Mouse (Mus musculus) limb, embryonic 13.5 days (tissue): ENCODE data around the gene Epb41l4b. TPM values are rescaled to one million over a fixed set of nuclear protein-coding genes. Genes with fewer than 3 reads are reported as not detected.

ENCODE experiments used
- ATAC-seq: fragments of 200-750 bp; cut with Nextera tagmentation; 2 replicates; pipeline ENCODE4 v1.8.0; 2017; ENCODE audit warnings: low read depth, moderate number of reproducible peaks, moderate TSS enrichment; ENCODE audit not compliant: low FRiP score
- H3K27ac ChIP-seq: fragments of 300-500 bp; sonication (generic); 2 replicates; pipeline ENCODE4 v1.5.1; 2015; ENCODE audit warnings: inconsistent platforms, mild to moderate bottlenecking, moderate library complexity
- H3K27me3 ChIP-seq: fragments of 300-500 bp; sonication (generic); 2 replicates; pipeline ENCODE4 v1.6.1; 2015; ENCODE audit warnings: mild to moderate bottlenecking, inconsistent platforms
- H3K36me3 ChIP-seq: fragments of 300-500 bp; sonication (generic); 2 replicates; pipeline ENCODE4 v1.6.1; 2015; ENCODE audit warnings: inconsistent platforms, mild to moderate bottlenecking, moderate library complexity
- H3K4me1 ChIP-seq: fragments of 300-500 bp; sonication (generic); 2 replicates; pipeline ENCODE4 v1.6.1; 2015; ENCODE audit warnings: inconsistent platforms
- H3K4me2 ChIP-seq: fragments of 300-500 bp; sonication (generic); replicated peaks from 2 replicates; pipeline ENCODE4 v1.6.1; 2015; ENCODE audit warnings: inconsistent platforms, mild to moderate bottlenecking, moderate library complexity
- H3K4me3 ChIP-seq: fragments of 300-500 bp; sonication (generic); 2 replicates; pipeline ENCODE4 v1.5.1; 2015; ENCODE audit warnings: moderate library complexity, mild to moderate bottlenecking, inconsistent platforms
- H3K9ac ChIP-seq: fragments of 300-500 bp; sonication (generic); 2 replicates; pipeline ENCODE4 v1.6.1; 2015; ENCODE audit warnings: mild to moderate bottlenecking, inconsistent platforms
- H3K9me3 ChIP-seq: fragments of 300-500 bp; sonication (generic); 2 replicates; pipeline ENCODE4 v1.6.1; 2016; ENCODE audit warnings: inconsistent platforms
- WGBS: fragments of 180-500 bp; shearing (Covaris S2); methylation state at CpG from one replicate; pipeline ENCODE4 v1.1.7; 2015; 5-methylcytosine and 5-hydroxymethylcytosine counted together
- polyA plus RNA-seq: library from polyadenylated mRNA; unstranded; fragments of >200 nt; fragmentation: Nextera tagmentation; extraction: Ambion mirVana; gene quantifications from 2 replicates; pipeline ENCODE4 v1.2.1, GENCODE M21; 2015

Epb41l4b gene
- polyA plus RNA-seq, 1 experiment from 2014 or later: 1.8 TPM

DNA sequence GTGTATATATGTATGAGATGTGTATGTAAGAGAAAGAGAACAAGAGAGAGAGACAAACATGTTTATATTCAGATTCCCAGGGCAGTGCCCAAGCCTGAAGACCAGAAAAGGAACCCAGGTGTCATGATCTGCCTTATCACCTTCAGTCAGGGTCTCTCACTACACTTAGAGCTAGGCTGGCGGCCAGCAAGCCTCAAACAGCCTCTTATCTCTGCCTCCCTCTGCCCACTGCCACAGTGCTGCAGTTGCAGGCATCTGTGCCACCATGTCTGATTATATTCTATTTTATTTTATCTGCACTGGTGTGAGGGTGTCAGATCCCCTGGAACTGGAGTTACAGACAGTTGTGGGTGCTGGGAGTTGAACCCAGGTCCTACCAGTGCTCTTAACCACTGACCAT lies 25.0 kb upstream of the Epb41l4b start:
- Histone ChIP-seq H3K4me1 (peaks cover 27% of the 10 kb centered on the region), H3K36me3 (no peaks in the 10 kb centered on the region), H3K9ac (no peak overlapping the region), H3K27me3 (no peaks in the 10 kb centered on the region), H3K9me3 (no peaks in the 10 kb centered on the region), H3K27ac (no peak overlapping the region), H3K4me2 (no peak overlapping the region), H3K4me3 (no peak overlapping the region)
- ATAC-seq: no peak
- 85% methylated on average over 1 of the region's 1 CpGs for WGBS

DNA sequence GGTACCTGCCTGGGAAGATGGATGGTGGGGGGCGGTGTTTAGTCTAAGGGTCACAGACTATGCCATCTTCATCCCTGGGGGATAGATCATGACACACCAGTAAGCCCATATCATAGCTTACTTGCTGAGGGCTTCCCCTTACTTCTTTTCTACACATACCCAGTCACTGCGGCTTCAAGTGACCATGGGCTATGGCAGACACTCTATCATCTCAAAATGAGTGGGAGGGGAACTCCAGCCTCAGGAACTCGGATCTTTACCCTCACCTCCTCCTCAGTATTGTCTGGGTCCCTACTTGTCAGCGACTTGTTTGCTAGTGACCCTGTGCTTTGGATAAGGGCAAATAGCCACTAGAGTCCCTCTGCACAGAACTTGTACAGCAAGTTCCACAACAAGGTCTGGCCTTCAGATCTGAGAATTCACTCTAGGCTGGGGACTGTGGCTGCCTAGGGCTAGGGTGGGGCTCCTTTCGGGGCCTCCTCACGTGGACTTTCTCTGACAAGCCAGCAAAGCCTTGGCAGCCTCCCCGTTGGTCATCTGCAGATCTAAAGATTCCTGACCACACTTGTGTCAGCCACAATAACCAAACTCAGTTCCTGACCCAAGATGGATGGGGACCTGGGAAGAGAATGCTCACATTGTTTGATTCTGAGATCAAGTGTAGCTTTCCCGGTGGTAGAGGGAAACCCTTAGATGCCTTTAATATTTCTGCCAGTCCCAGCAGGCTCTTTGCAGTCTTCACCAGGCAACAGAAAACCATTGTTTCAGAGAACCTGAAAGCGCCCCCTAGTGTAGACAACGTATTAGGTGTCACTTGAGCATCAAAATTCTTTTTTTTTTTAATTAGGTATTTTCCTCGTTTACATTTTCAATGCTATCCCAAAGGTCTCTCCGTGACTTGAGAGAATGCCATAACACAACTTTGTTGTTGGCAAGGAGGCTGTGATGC lies 24.0 kb upstream of the Epb41l4b start:
- peaks cover 20% of the 10 kb centered on the region for H3K4me1 ChIP-seq
- no peak for ATAC-seq
- no peaks in the 10 kb centered on the region for H3K27me3 ChIP-seq
- H3K27ac ChIP-seq: no peak overlapping the region; the same call in 1 of the 2 replicates
- H3K36me3 ChIP-seq: no peaks in the 10 kb centered on the region
- no peak overlapping the region for H3K4me3 ChIP-seq
- no peak overlapping the region for H3K9ac ChIP-seq
- WGBS: 50% methylated on average over 12 of the region's 12 CpGs
- no peak overlapping the region for H3K4me2 ChIP-seq
- no peaks in the 10 kb centered on the region for H3K9me3 ChIP-seq

DNA sequence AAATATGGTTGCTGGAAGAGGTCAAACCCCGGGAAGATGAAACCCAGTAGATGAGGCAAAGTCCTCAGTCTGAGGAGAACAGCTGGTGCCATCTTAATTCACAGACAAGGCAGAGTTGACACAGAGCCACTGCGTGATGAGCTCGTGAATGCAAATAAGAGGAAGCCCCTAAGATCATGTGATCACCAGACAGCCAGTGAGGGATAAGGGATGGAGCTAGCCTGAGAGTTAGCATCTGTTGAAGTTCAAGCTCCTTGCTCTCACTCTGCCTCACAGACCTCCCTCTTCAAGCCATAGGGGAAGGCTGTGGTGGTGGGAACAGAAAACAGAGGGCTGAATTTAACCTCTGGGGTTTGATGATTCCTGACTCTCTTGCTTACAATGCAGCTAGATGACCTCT lies 22.4 kb upstream of the Epb41l4b start:
- Histone ChIP-seq H3K36me3 (no peaks in the 10 kb centered on the region), H3K4me2 (no peak overlapping the region), H3K9me3 (no peaks in the 10 kb centered on the region), H3K27ac (no peak overlapping the region), H3K9ac (no peak overlapping the region), H3K4me1 (peaks cover 17% of the 10 kb centered on the region), H3K4me3 (no peak overlapping the region), H3K27me3 (no peaks in the 10 kb centered on the region)
- ATAC-seq: no peak
- WGBS: 62% methylated on average over 3 of the region's 3 CpGs

DNA sequence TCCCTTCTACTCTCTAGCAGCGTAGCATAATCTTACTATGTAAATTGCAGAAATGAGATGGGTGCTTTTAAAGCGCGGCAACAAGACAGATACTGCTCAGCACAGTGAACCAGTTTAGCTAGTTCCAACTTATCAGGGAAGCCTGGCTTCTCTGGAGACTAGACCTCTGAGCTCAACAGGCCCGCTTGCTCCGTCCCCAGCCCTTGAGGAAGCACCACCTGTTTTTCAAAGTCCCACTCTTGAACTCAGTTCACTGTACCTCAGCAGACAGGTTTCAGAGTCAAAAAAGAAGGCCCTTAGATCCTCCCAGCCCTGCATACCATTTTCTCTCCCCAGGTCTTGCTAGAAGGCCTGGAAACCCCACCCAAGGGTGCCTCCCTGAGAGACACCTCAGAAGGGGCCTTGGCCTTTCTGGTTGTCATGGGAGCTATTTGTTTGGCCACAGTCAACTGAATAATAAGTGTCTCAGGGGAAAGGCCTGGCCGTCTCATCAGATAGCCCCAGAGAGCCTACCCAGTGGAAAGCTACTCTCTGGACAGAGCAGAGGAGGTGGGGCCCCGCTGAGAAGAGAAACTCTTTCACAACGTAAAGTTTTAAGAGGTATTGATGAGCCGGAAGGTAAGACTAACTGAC lies 21.5 kb upstream of the Epb41l4b start:
- Histone ChIP-seq H3K4me3 (no peak overlapping the region), H3K9ac (no peak overlapping the region), H3K27ac (no peak overlapping the region), H3K4me2 (no peak overlapping the region), H3K9me3 (no peaks in the 10 kb centered on the region), H3K4me1 (peaks cover 17% of the 10 kb centered on the region), H3K27me3 (no peaks in the 10 kb centered on the region), H3K36me3 (no peaks in the 10 kb centered on the region)
- no peak for ATAC-seq
- 85% methylated on average over 9 of the region's 9 CpGs for WGBS

DNA sequence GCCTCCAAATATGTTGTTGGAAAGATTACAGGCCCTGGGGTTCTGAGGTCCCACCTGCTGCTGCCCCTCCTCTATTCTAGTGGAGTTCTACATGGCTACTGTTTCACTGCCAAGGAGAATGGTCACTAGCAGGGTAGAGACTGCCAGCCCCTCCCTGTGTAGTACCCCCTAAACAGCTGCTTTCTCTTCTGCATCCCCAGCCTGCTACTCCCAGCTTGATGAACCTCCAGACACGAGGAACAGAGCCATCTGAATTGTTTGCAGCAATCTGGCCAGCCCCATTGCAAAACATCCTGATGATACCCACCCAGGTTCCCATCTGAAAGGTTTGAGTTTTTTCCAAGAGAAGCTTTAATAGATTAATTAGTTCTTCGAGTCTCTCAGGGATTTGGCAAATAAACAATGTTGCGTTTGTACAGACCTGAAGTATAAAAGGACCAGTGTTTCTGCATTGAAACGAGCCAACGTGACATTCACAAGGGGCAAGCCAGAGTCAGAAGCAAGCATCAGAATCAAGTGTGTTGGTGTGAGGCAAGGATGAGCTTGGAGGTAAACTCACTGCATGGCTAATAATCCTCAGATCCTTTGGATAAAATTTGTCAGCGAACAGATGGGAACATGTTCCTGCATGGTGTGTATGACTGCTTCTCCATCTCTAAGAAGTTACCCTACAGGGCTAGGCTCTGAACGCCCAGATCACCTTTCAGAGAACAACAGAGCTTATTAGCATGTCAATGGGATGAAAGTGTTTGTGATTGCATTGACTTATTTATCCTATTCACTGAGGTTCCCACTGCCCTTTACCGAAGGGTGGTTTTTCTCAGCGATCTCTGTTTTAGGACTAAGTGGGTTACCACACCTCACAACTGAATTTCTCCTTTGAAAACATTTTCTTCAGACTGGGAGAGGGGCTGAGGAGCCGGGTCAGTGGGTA lies 19.8 kb upstream of the Epb41l4b start:
- 40% methylated on average over 10 of the region's 10 CpGs for WGBS
- ATAC-seq: no peak

DNA sequence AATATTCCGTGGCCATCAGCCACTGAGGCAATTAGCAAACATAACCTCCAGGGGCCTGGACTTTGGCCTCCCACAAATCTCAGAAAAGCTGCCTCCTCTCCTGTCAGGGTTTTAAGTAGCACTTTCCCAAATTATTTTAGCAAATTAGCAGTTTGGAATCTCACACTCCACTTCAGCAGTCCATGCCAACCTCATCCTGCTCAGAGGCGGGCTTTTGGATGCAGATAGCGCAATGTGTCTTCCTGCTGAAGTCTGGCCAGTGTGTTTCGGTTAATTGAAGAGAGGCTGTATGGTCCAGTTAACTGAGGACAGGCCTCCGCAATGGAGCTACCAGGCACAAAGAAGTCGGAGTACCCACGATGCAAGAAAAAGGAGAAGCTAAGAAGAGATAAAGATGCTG lies 17.3 kb upstream of the Epb41l4b start:
- H3K36me3 ChIP-seq: no peaks in the 10 kb centered on the region
- H3K27me3 ChIP-seq: no peaks in the 10 kb centered on the region
- no peak overlapping the region for H3K9ac ChIP-seq
- H3K4me1 ChIP-seq: peaks cover 16% of the 10 kb centered on the region
- 75% methylated on average over 7 of the region's 7 CpGs for WGBS
- H3K4me2 ChIP-seq: no peak overlapping the region
- no peaks in the 10 kb centered on the region for H3K9me3 ChIP-seq
- no peak overlapping the region for H3K4me3 ChIP-seq
- no peak for ATAC-seq
- H3K27ac ChIP-seq: no peak overlapping the region

More for the DNA sequence above, 19.8 kb upstream of the Epb41l4b start:
- Histone ChIP-seq H3K27ac (no peak overlapping the region; the same call in 1 of the 2 replicates), H3K4me2 (no peak overlapping the region), H3K27me3 (no peaks in the 10 kb centered on the region), H3K4me3 (no peak overlapping the region), H3K4me1 (peaks cover 17% of the 10 kb centered on the region), H3K9me3 (no peaks in the 10 kb centered on the region), H3K36me3 (no peaks in the 10 kb centered on the region), H3K9ac (no peak overlapping the region)

DNA sequence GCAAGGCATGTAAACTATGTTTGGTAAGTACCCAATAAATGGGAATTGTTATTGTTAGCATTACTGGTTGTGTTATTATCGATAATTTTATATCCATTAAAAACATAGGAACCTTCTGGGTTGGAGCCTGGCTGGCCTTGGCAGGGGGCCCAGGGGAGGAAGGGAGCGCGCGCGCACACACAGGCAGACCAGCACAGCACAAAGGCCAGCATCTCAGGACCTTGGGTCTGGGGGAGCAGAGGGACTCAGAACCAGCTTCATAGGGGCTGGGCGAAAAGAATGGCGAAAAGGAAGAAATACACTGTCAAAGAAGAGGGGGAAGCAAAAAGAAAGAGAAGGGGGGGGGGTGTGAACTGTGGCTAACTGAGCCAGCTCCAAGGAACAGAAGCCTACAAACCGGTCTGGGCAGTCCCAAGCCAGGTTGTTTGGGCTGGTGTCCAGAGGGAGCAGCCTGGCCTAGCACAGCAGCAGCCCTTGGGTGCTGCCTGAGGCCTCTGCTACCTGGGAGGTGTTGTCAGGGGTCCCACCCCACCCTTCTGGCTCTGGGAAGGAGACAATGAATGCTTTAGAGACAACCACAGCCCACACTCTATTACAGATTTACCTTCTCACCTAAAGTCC lies 13.4 kb upstream of the Epb41l4b start:
- no peaks in the 10 kb centered on the region for H3K36me3 ChIP-seq
- H3K27me3 ChIP-seq: no peaks in the 10 kb centered on the region
- 58% methylated on average over 8 of the region's 8 CpGs for WGBS
- ATAC-seq: no peak
- H3K9me3 ChIP-seq: no peaks in the 10 kb centered on the region
- H3K4me1 ChIP-seq: peaks cover 24% of the 10 kb centered on the region
- H3K27ac ChIP-seq: no peak overlapping the region
- no peak overlapping the region for H3K4me3 ChIP-seq
- no peak overlapping the region for H3K9ac ChIP-seq
- no peak overlapping the region for H3K4me2 ChIP-seq

DNA sequence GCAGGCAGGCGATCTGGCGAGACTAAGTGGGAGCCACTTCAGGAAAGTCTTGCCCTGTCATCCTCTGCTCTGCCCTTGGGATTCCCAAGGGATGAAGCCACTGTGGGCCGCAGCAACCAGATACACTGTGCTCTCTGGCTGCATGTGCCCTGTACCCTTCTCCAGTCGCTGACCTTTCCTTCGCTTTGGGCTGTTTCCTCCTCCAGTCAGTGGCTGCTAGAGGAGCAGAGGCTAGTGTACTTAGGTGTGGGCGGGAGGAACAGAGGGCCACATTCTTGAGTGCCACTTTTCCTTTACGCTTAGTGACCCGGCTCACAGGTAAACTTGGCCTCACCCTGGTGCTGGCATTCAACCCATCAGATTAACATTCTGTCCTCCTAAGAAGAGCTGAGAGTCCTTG lies 10.6 kb upstream of the Epb41l4b start:
- Histone ChIP-seq H3K4me3 (peak overlapping the region; percentile 5; the same call in 1 of the 2 replicates), H3K4me2 (peak overlapping the region; percentile 41), H3K9me3 (no peaks in the 10 kb centered on the region), H3K36me3 (no peaks in the 10 kb centered on the region), H3K27me3 (no peaks in the 10 kb centered on the region), H3K27ac (peak overlapping the region; percentile 55; the same call in 1 of the 2 replicates), H3K9ac (0 out of 2 replicates have a peak overlapping the region, but pooled peaks have one; percentile 39), H3K4me1 (peaks cover 24% of the 10 kb centered on the region)
- 41% methylated on average over 8 of the region's 8 CpGs for WGBS
- no peak for ATAC-seq

DNA sequence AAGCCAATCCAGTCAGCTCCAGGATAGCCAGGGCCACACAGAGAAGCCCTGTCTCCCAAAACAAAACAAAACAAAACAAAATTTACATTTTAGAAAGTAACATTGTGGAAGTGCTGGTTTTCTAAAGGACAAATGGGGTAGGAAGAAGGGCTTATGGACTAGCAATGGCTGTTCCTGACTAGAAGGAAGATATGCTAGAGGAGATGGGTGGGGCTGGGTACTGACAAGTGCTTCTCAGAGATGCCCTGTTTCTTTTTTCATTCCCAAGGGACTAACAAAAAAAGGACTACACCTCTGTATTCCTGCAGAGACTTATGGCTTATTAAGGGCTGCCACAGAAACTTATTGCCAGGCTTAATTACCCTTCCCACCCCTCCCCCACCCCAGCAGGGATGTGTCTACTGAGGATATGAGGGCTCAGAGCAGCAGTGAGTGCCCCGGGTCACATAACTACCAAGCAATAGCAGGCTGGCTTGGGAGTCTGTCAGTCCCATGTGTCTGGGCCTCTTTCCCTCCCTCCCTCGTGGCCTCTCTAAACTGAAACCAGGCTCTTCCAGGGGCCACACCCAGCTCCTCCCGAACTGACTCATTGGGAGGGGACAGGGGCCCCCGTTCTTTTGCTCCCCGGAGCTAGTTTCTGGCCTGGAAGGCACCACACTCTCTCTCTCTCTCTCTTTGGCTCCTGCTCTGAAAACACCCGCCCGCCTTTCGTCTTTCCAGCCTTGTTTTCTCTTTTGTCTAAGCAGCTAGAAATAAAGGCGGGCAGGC lies 10.0 kb upstream of the Epb41l4b start:
- Histone ChIP-seq H3K4me2 (peak overlapping the region; percentile 41), H3K27me3 (no peaks in the 10 kb centered on the region), H3K9ac (0 out of 2 replicates have a peak overlapping the region, but pooled peaks have one; percentile 39), H3K9me3 (no peaks in the 10 kb centered on the region), H3K27ac (0 out of 2 replicates have a peak overlapping the region, but pooled peaks have one; percentile 55), H3K4me1 (peaks cover 24% of the 10 kb centered on the region), H3K4me3 (peak overlapping the region; percentile 5; the same call in 1 of the 2 replicates), H3K36me3 (no peaks in the 10 kb centered on the region)
- WGBS: 9% methylated on average over 9 of the region's 9 CpGs
- no peak for ATAC-seq

DNA sequence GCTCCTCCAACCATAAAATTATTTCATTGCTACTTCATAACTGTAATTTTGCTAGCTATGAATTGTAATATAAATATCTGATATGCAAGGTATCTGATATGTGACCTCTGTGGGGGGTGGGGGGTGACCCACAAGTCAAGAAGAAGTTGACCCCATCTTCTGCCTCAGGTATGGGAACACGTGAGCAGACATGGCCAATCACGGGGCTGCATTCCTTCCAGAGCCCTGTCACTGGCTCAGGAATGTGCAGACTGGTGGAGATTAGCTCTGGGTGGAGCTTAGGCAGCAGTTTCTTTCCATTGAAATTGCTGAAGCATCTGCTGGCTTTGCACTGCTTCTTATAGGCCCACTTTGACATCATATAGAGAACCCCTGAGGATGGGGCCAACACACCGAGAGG lies 4.9 kb upstream of the Epb41l4b start:
- no peak for ATAC-seq
- H3K27ac ChIP-seq: no peak overlapping the region
- 60% methylated on average over 3 of the region's 3 CpGs for WGBS

More for the DNA sequence above, 4.9 kb upstream of the Epb41l4b start:
- H3K4me3 ChIP-seq: no peak overlapping the region
- no peaks in the 10 kb centered on the region for H3K9me3 ChIP-seq
- peaks cover 18% of the 10 kb centered on the region for H3K27me3 ChIP-seq
- no peak overlapping the region for H3K4me2 ChIP-seq
- H3K4me1 ChIP-seq: peaks cover 7% of the 10 kb centered on the region
- no peak overlapping the region for H3K9ac ChIP-seq
- no peaks in the 10 kb centered on the region for H3K36me3 ChIP-seq
